21 mouse cellular contexts compared by ENCODE assay signal in genomic region chr6:39261951-39262350, GRCm38 (mm10). TPM values are rescaled to one million over a fixed set of nuclear protein-coding genes. Genes with fewer than 3 reads are reported as not detected.
A peak's percentile ranks its signal among the peaks of the same experiment; 100 is the strongest.
DNase-seq lines count a peak whose midpoint lies in the region; ATAC-seq and TF ChIP-seq lines count a peak whose summit lies in the region.
"Had no signal": no experiment of that assay in that cellular context is flagged by ENCODE, and none has a peak within 500 bp of the region (broad histone marks: within the 10 kb centered on the region; RNA-seq: fewer than 3 reads in every experiment).

No protein-coding gene starts in this region.

- H3K4me1 ChIP-seq in heart, adult 2 months (ENCODE audit: control insufficient read depth, insufficient read depth, low read length) = peaks cover 20% of the 10 kb centered on the region
- peaks cover 6% of the 10 kb centered on the region; the same call in 1 of the 2 replicates for H3K4me1 ChIP-seq in hindbrain, embryonic 14.5 days (replicated peaks; ENCODE audit: control insufficient read depth, insufficient read depth, low read length)

- no peak overlapping the region for H3K4me2 ChIP-seq in hindbrain, embryonic 14.5 days (replicated peaks)
- H3K4me2 ChIP-seq: embryonic facial prominence, embryonic 13.5 days; forebrain, embryonic 12.5 days; heart, embryonic 15.5 days; hindbrain, embryonic 15.5 days had no signal

- DNase-seq in cerebellum, postnatal 10 days = peak; percentile 28 to 41
- DNase-seq in cerebellum, adult 11-12 months = no peak
- DNase-seq in heart, adult 2 months = peak; percentile 27 to 28
- DNase-seq in heart, postnatal 25 days (ENCODE audit: low spot score) = no peak
- DNase-seq in NIH3T3 (ENCODE audit: low read depth) = peak; percentile 48
- DNase-seq in gastrocnemius, postnatal 25 days = peak; percentile 46
- no peak for DNase-seq in hindbrain, embryonic 14.5 days (ENCODE audit: low spot score)
- DNase-seq: adrenal gland, postnatal 36 days; cerebellum, adult 11 months; cerebellum, adult 9-10 months; cerebellum, postnatal 36 days; heart, postnatal 14 days; kidney, adult 8-10 months had no signal

- TF ChIP-seq EP300 in heart, adult 2 months (IDR thresholded peaks at IDR 0.05; ENCODE audit: insufficient read depth, low read depth, low read length) = no peak

- no peak for TF ChIP-seq POLR2A in heart, adult 2 months (IDR thresholded peaks at IDR 0.05; ENCODE audit: insufficient read depth, low read depth, low read length)

- no peaks in the 10 kb centered on the region for H3K27me3 ChIP-seq in heart, adult 2 months (ENCODE audit: control insufficient read depth, insufficient read depth, low read length)
- no peaks in the 10 kb centered on the region for H3K27me3 ChIP-seq in hindbrain, embryonic 14.5 days (ENCODE audit: control insufficient read depth, insufficient read depth, low read length)
- H3K27me3 ChIP-seq: heart, embryonic 15.5 days; hindbrain, embryonic 15.5 days had no signal

- TF ChIP-seq CTCF in heart, adult 2 months (IDR thresholded peaks at IDR 0.05) = no peak

- no peaks in the 10 kb centered on the region for H3K79me2 ChIP-seq in heart, adult 2 months (replicated peaks; ENCODE audit: control insufficient read depth, insufficient read depth, low read length)

- H3K9me3 ChIP-seq in hindbrain, embryonic 14.5 days (ENCODE audit: control insufficient read depth, low read length) = no peaks in the 10 kb centered on the region
- H3K9me3 ChIP-seq: embryonic facial prominence, embryonic 13.5 days; forebrain, embryonic 12.5 days; heart, embryonic 10.5 days; heart, embryonic 15.5 days; hindbrain, embryonic 10.5 days; hindbrain, embryonic 15.5 days had no signal

- WGBS in heart, adult 2 months = 65% methylated on average over 8 of the region's 8 CpGs
- WGBS in hindbrain, embryonic 14.5 days = 64% methylated on average over 8 of the region's 8 CpGs

- no peak for ATAC-seq in hindbrain, embryonic 14.5 days (ENCODE audit: low FRiP score)
- ATAC-seq: forebrain, embryonic 16.5 days; intestine, postnatal 0 days had no signal

- intact Hi-C loops in heart, adult 2 months (cut with DNase I) = no loop called here
- intact Hi-C loops in heart, postnatal 25 days (cut with DNase I) = no loop called here

- no peak overlapping the region for H3K4me3 ChIP-seq in heart, adult 2 months
- H3K4me3 ChIP-seq in hindbrain, embryonic 14.5 days (replicated peaks; ENCODE audit: low read length) = no peak overlapping the region
- H3K4me3 ChIP-seq: embryonic facial prominence, embryonic 13.5 days; forebrain, embryonic 12.5 days; heart, embryonic 10.5 days; heart, embryonic 15.5 days; hindbrain, embryonic 10.5 days; hindbrain, embryonic 15.5 days had no signal

- H3K27ac ChIP-seq in heart, adult 2 months = no peak overlapping the region
- no peak overlapping the region for H3K27ac ChIP-seq in hindbrain, embryonic 14.5 days
- H3K27ac ChIP-seq: embryonic facial prominence, embryonic 13.5 days; forebrain, embryonic 12.5 days; heart, embryonic 10.5 days; heart, embryonic 15.5 days; hindbrain, embryonic 10.5 days; hindbrain, embryonic 15.5 days had no signal

- H3K36me3 ChIP-seq in heart, adult 2 months (ENCODE audit: control insufficient read depth, insufficient read depth, low read length) = no peaks in the 10 kb centered on the region
- H3K36me3 ChIP-seq in hindbrain, embryonic 14.5 days (replicated peaks; ENCODE audit: control insufficient read depth, insufficient read depth) = no peaks in the 10 kb centered on the region
- H3K36me3 ChIP-seq: embryonic facial prominence, embryonic 13.5 days; forebrain, embryonic 12.5 days; heart, embryonic 10.5 days; heart, embryonic 15.5 days; hindbrain, embryonic 10.5 days; hindbrain, embryonic 15.5 days had no signal

- no peak overlapping the region for H3K9ac ChIP-seq in heart, adult 2 months (ENCODE audit: low read depth, low read length)
- H3K9ac ChIP-seq in hindbrain, embryonic 14.5 days = no peak overlapping the region
- H3K9ac ChIP-seq: embryonic facial prominence, embryonic 13.5 days; forebrain, embryonic 12.5 days; heart, embryonic 15.5 days; hindbrain, embryonic 15.5 days had no signal

RNA-seq across cellular contexts. Expression of gene Kdm7a, which starts 55.4 kb away (rescaled TPM):
- 10 to 100 TPM; 18.5 to 20.5 TPM for total RNA-seq in heart, adult 2 months (2021)
- 2.5 and 5.9 TPM in 2 replicates for polyA plus RNA-seq in heart, adult 2 months (2012; rRNA removed)
- 10 to 100 TPM; 17.2 to 19.9 TPM for total RNA-seq in heart, postnatal 25 days (2021)
- 10 to 100 TPM; 18.6 to 19.2 TPM for total RNA-seq in gastrocnemius, postnatal 25 days (2021)
- polyA plus RNA-seq in hindbrain, embryonic 14.5 days (2014; fragmentation: Nextera tagmentation; extraction: Ambion mirVana) = 5.5 TPM in 2 replicates

Comparison
In these comparisons a context has a peak if more than half of its experiments do, and no peak if none do; other contexts are left out.
1. DNase-seq: peak in cerebellum, postnatal 10 days (2 of 2), heart, adult 2 months (2 of 2), NIH3T3 (single experiment) and gastrocnemius, postnatal 25 days (single experiment); none in cerebellum, adult 11-12 months (single experiment), heart, postnatal 25 days (single experiment) and hindbrain, embryonic 14.5 days (single experiment).